Mouse (Mus musculus) midbrain, embryonic 16.5 days (tissue): ENCODE measurements around the gene Btbd3. TPM values are rescaled to one million over a fixed set of nuclear protein-coding genes. Genes with fewer than 3 reads are reported as not detected.

ENCODE experiments used
- ATAC-seq: fragments of 200-750 bp; cut with Nextera tagmentation; 2 replicates; pipeline ENCODE4 v1.8.0; 2017; ENCODE audit warnings: moderate TSS enrichment
- H3K27ac ChIP-seq: fragments of 300-500 bp; sonication (generic); 2 replicates; pipeline ENCODE4 v1.5.1; 2014; ENCODE audit warnings: mild to moderate bottlenecking, low read length, mixed read lengths
- H3K27me3 ChIP-seq: fragments of 300-500 bp; sonication (generic); 2 replicates; pipeline ENCODE4 v1.6.1; 2014; ENCODE audit warnings: low read depth, low read length, mixed read lengths; ENCODE audit not compliant: control insufficient read depth, insufficient read depth
- H3K36me3 ChIP-seq: fragments of 300-500 bp; sonication (generic); 2 replicates; pipeline ENCODE4 v1.6.1; 2014; ENCODE audit warnings: mild to moderate bottlenecking, low read length, moderate library complexity, mixed read lengths; ENCODE audit not compliant: control insufficient read depth, insufficient read depth
- H3K4me1 ChIP-seq: fragments of 300-500 bp; sonication (generic); 2 replicates; pipeline ENCODE4 v1.6.1; 2014; ENCODE audit warnings: mild to moderate bottlenecking, low read length, mixed read lengths; ENCODE audit not compliant: control insufficient read depth, insufficient read depth
- H3K4me2 ChIP-seq: fragments of 300-500 bp; sonication (generic); 2 replicates; pipeline ENCODE4 v1.6.1; 2014; ENCODE audit warnings: mild to moderate bottlenecking, low read length, mixed read lengths
- H3K4me3 ChIP-seq: fragments of 300-500 bp; sonication (generic); 2 replicates; pipeline ENCODE4 v1.5.1; 2014; ENCODE audit warnings: low read depth, mild to moderate bottlenecking, low read length, moderate library complexity, mixed read lengths
- H3K9ac ChIP-seq: fragments of 300-500 bp; sonication (generic); 2 replicates; pipeline ENCODE4 v1.6.1; 2014; ENCODE audit warnings: low read depth, low read length, mixed read lengths
- H3K9me3 ChIP-seq: fragments of 300-500 bp; sonication (generic); replicated peaks from 2 replicates; pipeline ENCODE4 v1.6.1; 2014; ENCODE audit warnings: mild to moderate bottlenecking, low read length, mixed read lengths; ENCODE audit not compliant: control insufficient read depth, poor library complexity, severe bottlenecking
- WGBS: fragments of 180-500 bp; shearing (Covaris S2); extraction: QIAGEN DNeasy Blood & Tissue Kit; methylation state at CpG from one replicate; pipeline ENCODE4 v1.1.7; 2014; 5-methylcytosine and 5-hydroxymethylcytosine counted together
- polyA plus RNA-seq: library from polyadenylated mRNA; unstranded; fragments of >200 nt; fragmentation: Nextera tagmentation; extraction: Ambion mirVana; gene quantifications from 2 replicates; pipeline ENCODE4 v1.2.1, GENCODE M21; 2015

Btbd3 gene
- polyA plus RNA-seq, 1 experiment from 2014 or later, result 45.0 TPM

DNA sequence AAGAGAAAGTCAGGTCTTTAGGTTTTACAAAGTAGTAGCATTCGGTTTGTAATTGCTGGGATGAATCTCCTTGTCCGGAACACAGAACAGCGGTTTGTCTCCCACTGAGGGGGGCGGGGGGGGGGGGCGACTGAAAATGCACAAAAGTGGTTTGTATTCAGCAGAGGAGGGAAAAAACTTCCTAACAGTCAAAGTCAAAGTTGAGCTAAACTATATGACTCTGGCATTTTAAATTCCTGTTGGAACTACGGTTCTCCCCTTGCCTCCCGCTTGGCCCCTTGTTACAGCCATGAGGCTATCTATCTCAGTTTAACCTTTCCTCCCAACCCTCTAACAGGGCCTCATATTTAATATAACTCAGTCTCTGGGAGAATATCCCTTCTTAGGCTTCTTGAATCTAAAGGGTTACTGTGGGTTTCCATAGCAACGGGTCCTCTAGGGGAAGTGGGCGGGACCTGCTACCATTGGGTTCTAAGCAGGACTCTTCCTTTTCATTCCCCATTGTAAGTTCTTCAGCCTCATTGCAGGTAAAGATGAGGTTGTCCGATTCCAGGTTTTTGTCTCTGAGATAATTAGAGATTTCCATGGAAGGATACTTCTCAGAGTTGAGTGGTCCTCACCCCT lies 1.4 kb downstream of the Btbd3 start:
- Histone ChIP-seq H3K4me3 (peak overlapping the region; percentile 96), H3K9me3 (no peaks in the 10 kb centered on the region), H3K27me3 (no peaks in the 10 kb centered on the region), H3K9ac (peak overlapping the region; percentile 93), H3K36me3 (no peaks in the 10 kb centered on the region), H3K27ac (peak overlapping the region; percentile 94), H3K4me2 (peak overlapping the region; percentile 80), H3K4me1 (peaks cover 27% of the 10 kb centered on the region)
- ATAC-seq, result no peak
- 0% methylated on average over 10 of the region's 10 CpGs for WGBS

GRCm38 (mm10) chr2:138261140-138261539 lies 4.8 kb downstream of the Btbd3 start:
- Histone ChIP-seq H3K27me3 (no peaks in the 10 kb centered on the region), H3K4me3 (no peak overlapping the region), H3K36me3 (no peaks in the 10 kb centered on the region), H3K9ac (no peak overlapping the region), H3K27ac (no peak overlapping the region), H3K4me2 (no peak overlapping the region), H3K9me3 (no peaks in the 10 kb centered on the region), H3K4me1 (peaks cover 26% of the 10 kb centered on the region)
- no peak for ATAC-seq
- WGBS, result 89% methylated on average over 7 of the region's 7 CpGs

- H3K4me1 ChIP-seq, result peaks cover 30% of the 10 kb centered on the region
- WGBS, result 89% methylated on average over 11 of the region's 11 CpGs
- H3K27ac ChIP-seq, result no peak overlapping the region
- H3K4me3 ChIP-seq, result no peak overlapping the region
- no peak overlapping the region for H3K4me2 ChIP-seq
- no peak overlapping the region for H3K9ac ChIP-seq
- no peaks in the 10 kb centered on the region for H3K27me3 ChIP-seq
- no peaks in the 10 kb centered on the region for H3K9me3 ChIP-seq
- no peak for ATAC-seq
- H3K36me3 ChIP-seq, result no peaks in the 10 kb centered on the region
These were observed 6.5 kb downstream of the Btbd3 start for GRCm38 (mm10) chr2:138262885-138263284.

DNA sequence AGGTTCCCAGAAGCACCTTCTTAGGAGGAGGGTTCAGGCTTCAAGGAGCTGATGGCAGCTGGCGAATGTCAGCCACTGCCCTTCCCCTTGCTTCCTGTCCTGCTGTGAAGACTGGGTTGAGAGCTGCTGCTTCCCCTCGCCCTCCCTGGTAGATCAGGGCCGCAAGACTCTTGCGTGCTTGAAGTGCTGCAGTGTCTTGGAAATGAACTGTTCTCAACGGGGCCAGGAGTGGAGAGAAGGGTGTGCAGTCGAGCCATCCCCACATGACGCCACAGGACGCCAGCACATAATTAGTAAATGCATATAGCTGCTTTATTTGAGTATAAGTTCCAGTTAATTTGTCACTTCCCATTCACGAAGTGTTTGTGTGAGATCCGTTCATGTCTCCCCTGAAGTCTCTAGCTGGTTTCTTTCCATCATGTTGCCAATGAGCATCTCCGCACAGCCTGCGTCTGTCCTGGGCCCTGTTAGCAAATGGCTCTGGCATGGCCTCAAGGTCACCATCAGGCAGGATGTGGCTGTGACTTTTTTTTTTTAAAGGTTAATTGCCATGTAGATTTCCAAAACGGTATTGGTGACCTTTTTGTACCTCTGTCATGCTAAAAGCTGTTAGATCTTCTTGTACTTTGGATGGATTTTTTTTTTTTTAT lies 9.1 kb downstream of the Btbd3 start:
- no peak overlapping the region for H3K9ac ChIP-seq
- 36% methylated on average over 13 of the region's 13 CpGs for WGBS
- H3K27ac ChIP-seq, result peak overlapping the region; percentile 29; the same call in 1 of the 2 replicates
- peaks cover 15% of the 10 kb centered on the region for H3K4me1 ChIP-seq
- ATAC-seq, result no peak
- H3K4me2 ChIP-seq, result no peak overlapping the region; the same call in 1 of the 2 replicates
- no peaks in the 10 kb centered on the region for H3K36me3 ChIP-seq
- no peak overlapping the region for H3K4me3 ChIP-seq
- H3K27me3 ChIP-seq, result no peaks in the 10 kb centered on the region
- no peaks in the 10 kb centered on the region for H3K9me3 ChIP-seq

DNA sequence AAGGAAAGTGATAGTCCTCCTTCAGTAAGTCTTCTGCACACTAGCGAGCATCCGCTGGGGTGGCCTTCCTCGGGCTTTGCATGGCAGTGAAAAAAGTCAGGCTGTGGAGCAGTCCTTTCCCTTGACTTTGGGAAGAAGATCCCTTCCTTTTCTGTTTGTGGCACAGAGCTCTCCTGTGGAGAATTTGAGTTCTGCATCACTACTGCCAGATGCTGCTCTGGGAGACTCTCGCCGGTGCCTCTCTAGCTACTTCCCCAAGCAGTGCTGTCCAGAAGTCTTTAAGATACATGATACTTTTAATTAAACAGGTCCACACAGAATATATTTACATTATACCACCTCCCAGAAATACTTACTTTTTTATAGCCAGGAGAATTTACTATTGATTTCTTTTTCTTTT lies 10.3 kb downstream of the Btbd3 start:
- H3K4me3 ChIP-seq, result no peak overlapping the region
- H3K27me3 ChIP-seq, result no peaks in the 10 kb centered on the region
- H3K9ac ChIP-seq, result no peak overlapping the region
- H3K4me2 ChIP-seq, result no peak overlapping the region
- ATAC-seq, result no peak
- WGBS, result 68% methylated on average over 5 of the region's 5 CpGs
- H3K4me1 ChIP-seq, result peaks cover 15% of the 10 kb centered on the region
- no peak overlapping the region for H3K27ac ChIP-seq
- H3K9me3 ChIP-seq, result no peaks in the 10 kb centered on the region
- H3K36me3 ChIP-seq, result no peaks in the 10 kb centered on the region

GRCm38 (mm10) chr2:138267852-138268513 lies 11.6 kb downstream of the Btbd3 start:
- Histone ChIP-seq H3K27me3 (no peaks in the 10 kb centered on the region), H3K27ac (no peak overlapping the region), H3K4me3 (no peak overlapping the region), H3K36me3 (no peaks in the 10 kb centered on the region), H3K9ac (no peak overlapping the region), H3K4me1 (peaks cover 15% of the 10 kb centered on the region), H3K4me2 (no peak overlapping the region), H3K9me3 (no peaks in the 10 kb centered on the region)
- 68% methylated on average over 4 of the region's 4 CpGs for WGBS
- no peak for ATAC-seq

DNA sequence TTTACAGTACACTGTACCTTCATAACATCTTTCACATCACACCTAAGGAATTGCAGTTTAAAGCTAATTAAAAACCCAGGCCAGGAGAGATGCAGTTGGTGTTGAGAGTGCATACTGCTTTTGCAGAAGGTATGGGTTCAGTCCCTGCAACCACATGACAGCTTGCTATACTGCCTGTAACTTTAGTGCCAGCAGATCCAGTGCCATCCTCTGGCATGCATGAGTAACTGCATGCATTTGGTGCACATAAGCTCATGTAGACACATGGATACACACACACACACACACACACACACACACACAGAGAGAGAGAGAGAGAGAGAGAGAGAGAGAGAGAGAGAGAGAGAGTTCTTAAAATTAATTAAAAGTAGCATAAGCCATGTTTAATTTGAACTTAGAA lies 13.0 kb downstream of the Btbd3 start:
- ATAC-seq, result no peak
- no peak overlapping the region for H3K4me2 ChIP-seq
- H3K9me3 ChIP-seq, result no peaks in the 10 kb centered on the region
- no peak overlapping the region for H3K4me3 ChIP-seq
- peaks cover 15% of the 10 kb centered on the region for H3K4me1 ChIP-seq
- H3K27me3 ChIP-seq, result no peaks in the 10 kb centered on the region
- H3K36me3 ChIP-seq, result no peaks in the 10 kb centered on the region
- H3K9ac ChIP-seq, result no peak overlapping the region
- H3K27ac ChIP-seq, result no peak overlapping the region

DNA sequence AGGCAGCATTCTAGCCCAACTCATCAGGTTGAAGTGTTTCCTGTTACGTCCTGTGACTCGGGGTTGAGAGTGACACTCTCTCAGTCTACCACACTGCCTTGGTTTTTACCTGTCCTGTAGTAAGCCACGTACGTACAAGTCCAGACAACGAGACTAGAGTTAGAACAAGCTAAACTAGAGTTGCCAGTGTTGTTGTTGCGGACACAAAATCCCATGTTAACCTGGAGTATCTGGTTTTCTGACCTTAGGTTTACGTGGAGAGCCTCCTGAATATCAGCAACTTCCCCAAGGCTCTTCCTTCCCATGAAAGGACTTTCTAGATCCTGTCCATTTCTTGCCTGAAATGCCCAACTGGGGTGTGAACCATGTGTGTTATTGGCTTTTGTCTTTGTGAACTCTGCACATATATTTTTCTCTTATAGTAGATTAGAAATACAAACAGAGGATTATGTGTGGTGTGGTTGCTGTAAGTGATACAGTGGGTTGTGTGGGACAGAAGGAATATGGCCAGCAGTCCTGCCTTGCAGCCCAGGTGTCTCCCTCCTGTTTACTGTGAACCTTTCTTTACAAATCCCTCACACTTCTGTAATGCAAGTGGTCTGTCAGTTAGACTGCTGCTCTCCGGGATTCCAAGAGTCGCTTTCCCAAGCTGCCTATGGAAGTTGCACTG lies 17.2 kb downstream of the Btbd3 start:
- no peaks in the 10 kb centered on the region for H3K9me3 ChIP-seq
- H3K36me3 ChIP-seq, result no peaks in the 10 kb centered on the region
- no peak for ATAC-seq
- H3K4me1 ChIP-seq, result peaks cover 14% of the 10 kb centered on the region
- H3K27me3 ChIP-seq, result no peaks in the 10 kb centered on the region
- no peak overlapping the region for H3K4me2 ChIP-seq
- H3K9ac ChIP-seq, result no peak overlapping the region
- H3K4me3 ChIP-seq, result no peak overlapping the region
- 89% methylated on average over 9 of the region's 9 CpGs for WGBS
- H3K27ac ChIP-seq, result no peak overlapping the region

DNA sequence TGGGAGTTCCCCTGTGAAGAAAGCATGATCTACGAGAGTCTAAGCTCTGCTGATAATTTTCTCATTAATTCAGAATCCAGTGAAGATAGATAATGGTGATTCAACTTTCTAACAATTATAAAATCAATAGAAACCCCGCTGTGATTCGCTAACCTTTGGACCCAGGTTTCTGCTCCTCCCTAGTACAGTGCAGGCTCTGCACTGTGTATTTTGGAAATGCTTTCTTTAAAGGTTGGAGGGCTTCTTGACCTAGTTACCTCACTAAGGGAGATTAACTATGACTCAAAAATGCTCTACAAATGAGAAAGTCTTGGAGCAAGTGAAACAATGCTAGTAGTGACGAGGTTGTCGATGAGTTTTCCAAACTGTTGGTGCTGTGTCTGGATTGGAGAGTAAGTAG lies 17.7 kb downstream of the Btbd3 start:
- Histone ChIP-seq H3K27ac (no peak overlapping the region), H3K9ac (no peak overlapping the region), H3K9me3 (no peaks in the 10 kb centered on the region), H3K4me2 (no peak overlapping the region), H3K36me3 (no peaks in the 10 kb centered on the region), H3K4me3 (no peak overlapping the region), H3K4me1 (peaks cover 20% of the 10 kb centered on the region), H3K27me3 (no peaks in the 10 kb centered on the region)
- no peak for ATAC-seq
- WGBS, result 83% methylated on average over 5 of the region's 5 CpGs
